Mouse (Mus musculus): ENCODE data around the gene Rhbdl1.
A peak's percentile ranks its signal among the peaks of the same experiment; 100 is the strongest.

Rhbdl1 gene

GRCm38 (mm10) chr17:25837076-25837410 is at the start of gene Rhbdl1:
Rhbdl1 (minus strand) TSS chr17:25837295.
- DNase-seq (ENCODE audit: low read depth, low spot score) = peak; percentile 62

- no peak for DNase-seq (ENCODE audit: low read depth, low spot score)
These were observed 49.7 kb upstream of the Rhbdl1 start for GRCm38 (mm10) chr17:25886806-25887205.

- DNase-seq (ENCODE audit: low read depth, low spot score) = peak; percentile 60
These were observed 48.5 kb upstream of the Rhbdl1 start for GRCm38 (mm10) chr17:25885636-25886035.

GRCm38 (mm10) chr17:25883824-25884223 is 46.7 kb upstream of the Rhbdl1 start:
- DNase-seq (ENCODE audit: low read depth, low spot score) = no peak

DNA sequence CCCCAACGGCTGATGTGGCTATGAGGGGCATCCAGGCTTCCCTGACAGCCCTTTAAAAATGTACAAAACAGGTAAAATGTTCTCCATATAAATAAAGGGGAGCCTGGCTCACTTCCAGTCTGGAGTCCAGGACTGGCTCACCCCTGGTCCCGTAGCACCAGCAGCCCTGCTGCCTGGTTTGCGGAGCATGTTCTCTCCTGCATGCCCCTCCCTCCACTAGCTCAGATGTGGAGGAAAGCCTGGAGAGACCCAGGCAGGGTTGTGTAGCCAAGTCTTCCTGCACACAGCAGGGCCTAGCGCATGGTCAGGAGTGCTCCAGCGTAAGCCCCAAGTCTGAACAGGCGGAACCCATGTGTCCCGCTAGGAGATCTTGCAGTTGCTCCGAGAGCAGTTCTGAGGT is 46.2 kb upstream of the Rhbdl1 start:
- DNase-seq (ENCODE audit: low read depth, low spot score) = no peak

- DNase-seq (ENCODE audit: low read depth, low spot score) = no peak
These were observed 45.2 kb upstream of the Rhbdl1 start for GRCm38 (mm10) chr17:25882306-25882705.

- DNase-seq (ENCODE audit: low read depth, low spot score) = no peak
These were observed 44.6 kb upstream of the Rhbdl1 start for GRCm38 (mm10) chr17:25881691-25882090.

- no peak for DNase-seq (ENCODE audit: low read depth, low spot score)
These were observed 44.0 kb upstream of the Rhbdl1 start for GRCm38 (mm10) chr17:25880913-25881641.

- no peak for DNase-seq (ENCODE audit: low read depth, low spot score)
These were observed 43.3 kb upstream of the Rhbdl1 start, which contains the start of gene Wfikkn1 for GRCm38 (mm10) chr17:25880196-25880910. Wfikkn1 (minus strand) TSS chr17:25880858.

DNA sequence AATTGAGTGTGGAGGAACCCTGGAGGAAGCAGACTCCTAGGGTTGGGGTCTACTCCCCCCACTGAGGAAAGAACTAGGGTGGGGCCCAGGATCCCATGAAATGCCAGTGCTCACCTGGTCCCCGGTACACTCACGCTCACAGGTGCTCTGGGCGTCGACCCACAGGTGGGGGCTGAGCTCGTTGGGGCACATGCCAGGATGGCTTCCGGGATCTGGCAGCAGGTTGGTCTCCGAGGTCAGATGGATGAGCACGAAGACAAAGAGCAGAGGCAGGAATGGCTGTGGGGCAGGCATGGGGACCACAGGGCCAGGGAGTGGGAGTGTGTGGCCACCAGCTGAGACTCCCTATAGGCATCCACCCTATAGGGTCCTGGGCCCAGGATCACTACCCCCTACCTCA is 42.7 kb upstream of the Rhbdl1 start:
- DNase-seq (ENCODE audit: low read depth, low spot score) = no peak

DNA sequence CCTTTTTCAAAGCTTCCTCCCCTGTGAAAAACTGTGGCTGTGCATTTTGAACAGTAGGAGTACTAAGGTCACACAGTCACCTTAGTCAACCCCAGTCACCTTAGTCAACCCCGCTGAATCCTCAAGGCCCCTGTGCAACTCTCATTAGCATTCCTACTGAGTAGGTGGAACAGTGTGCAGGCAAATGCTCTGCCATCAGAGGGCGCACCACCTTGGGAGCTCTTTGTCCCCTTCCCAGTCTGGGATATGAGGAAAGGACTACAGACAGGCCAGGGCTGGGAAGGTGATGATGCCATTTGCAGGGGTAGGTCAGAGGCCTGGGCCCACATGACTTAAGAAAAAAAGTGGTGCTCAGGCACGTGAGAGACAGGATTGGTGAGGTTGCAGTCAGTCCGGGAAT is 42.2 kb upstream of the Rhbdl1 start:
- DNase-seq (ENCODE audit: low read depth, low spot score) = peak; percentile 28

DNA sequence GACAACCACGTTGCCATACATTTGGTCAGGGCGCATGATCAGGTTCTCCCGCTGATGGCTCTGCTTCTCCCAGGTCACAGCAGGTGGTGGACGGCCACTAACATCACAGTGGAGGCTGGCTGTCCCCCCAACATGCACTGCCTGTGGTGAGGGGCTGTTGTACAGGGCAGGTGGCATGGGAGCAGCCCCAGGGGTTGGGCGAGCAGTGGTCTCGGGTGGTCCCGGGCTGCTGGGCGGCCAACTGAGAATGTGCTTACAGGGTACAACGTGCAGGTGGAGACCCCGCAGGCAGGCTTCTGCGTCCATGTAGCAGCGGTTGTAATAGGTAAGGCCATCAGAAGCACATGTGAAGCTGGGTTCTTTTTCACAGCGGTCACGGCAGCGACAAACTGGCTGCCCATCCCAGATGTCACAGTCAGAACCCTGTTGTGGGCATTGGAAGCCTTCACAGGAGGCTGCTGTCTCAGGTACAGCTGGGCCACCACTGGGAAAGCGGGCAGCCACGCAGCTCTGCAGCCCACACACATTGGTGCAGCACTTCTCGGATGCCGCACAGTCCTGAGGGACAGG is 41.6 kb upstream of the Rhbdl1 start:
- DNase-seq (ENCODE audit: low read depth, low spot score) = no peak

- DNase-seq (ENCODE audit: low read depth, low spot score) = no peak
These were observed 40.9 kb upstream of the Rhbdl1 start for GRCm38 (mm10) chr17:25877741-25878610.

DNA sequence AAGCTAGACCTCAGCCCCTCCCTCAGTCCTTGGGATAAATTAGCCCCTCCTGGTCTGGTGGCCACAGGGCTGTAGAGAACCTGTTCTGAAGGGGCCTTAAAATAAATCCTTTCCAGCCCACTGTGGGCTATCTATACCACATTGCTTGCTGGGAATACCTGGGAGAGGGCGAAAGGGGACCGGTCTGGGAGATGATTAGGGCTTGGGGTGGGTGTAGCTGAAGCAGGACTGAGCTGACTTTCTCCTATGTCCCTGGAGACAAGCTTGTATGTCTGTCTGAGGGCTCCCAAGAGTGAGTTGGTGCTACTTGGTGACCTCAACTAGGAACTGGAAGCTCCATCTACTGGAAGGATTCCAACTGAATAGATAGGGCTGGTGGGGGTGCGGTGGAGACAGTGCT is 39.9 kb upstream of the Rhbdl1 start:
- DNase-seq (ENCODE audit: low read depth, low spot score) = no peak

- DNase-seq (ENCODE audit: low read depth, low spot score) = no peak
These were observed 39.3 kb upstream of the Rhbdl1 start for GRCm38 (mm10) chr17:25876347-25876915.

DNA sequence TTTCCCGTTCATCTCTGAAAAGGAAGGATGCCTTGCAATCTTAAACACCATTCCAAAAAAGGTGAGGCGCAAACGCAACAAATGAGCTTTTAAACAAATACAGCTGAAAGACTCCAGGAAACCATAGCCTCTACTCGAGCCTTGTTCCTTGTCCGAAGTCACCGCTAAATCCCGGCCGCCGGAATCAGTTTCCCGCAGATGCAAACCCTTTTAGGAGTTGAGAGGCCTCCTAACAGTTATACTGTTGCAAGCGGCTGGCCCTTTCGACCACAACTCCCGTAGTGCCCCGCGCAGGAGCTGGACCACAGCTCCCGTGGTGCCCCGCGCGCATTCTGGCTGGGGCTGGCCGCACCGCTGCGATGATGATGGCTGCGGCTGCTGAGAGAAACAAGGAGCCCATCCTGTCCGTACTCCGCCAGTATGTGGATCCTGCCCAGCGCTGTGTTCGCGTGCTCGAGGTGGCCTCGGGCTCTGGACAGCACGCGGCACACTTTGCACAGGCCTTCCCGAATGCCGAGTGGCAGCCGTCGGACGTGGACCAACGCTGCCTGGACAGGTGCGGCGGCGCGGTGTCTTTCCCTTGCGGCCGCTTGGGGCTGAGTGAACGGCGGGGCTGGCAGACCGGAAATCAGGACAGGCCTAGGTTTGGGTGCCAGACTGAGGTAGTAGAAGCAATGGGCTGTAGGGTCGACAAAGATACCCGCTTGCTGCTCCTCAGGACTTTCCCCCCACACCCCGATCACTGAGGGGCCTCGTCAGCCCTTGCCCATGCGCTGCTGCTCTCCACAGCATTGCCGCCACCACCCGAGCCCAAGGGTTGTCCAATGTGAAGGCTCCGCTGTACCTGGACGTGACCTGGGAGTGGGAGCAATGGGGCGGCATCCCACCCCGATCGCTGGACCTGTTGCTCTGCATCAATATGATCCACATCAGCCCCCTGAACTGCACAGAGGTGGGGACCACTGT is 38.4 kb upstream of the Rhbdl1 start:
- peak; percentile 86 for DNase-seq (ENCODE audit: low read depth, low spot score)

- peak; percentile 96 for DNase-seq (ENCODE audit: low read depth, low spot score)
These were observed 37.7 kb upstream of the Rhbdl1 start, which contains the start of gene Mettl26 for GRCm38 (mm10) chr17:25874721-25875170. Mettl26 (plus strand) TSS chr17:25875074.

GRCm38 (mm10) chr17:25874148-25874720 is 37.1 kb upstream of the Rhbdl1 start:
- DNase-seq (ENCODE audit: low read depth, low spot score) = no peak

GRCm38 (mm10) chr17:25873405-25874147 is 36.5 kb upstream of the Rhbdl1 start:
- no peak for DNase-seq (ENCODE audit: low read depth, low spot score)
